Mouse (Mus musculus) hindbrain, embryonic 12.5 days (tissue): ENCODE measurements around the gene Mmp8. TPM values are rescaled to one million over a fixed set of nuclear protein-coding genes. Genes with fewer than 3 reads are reported as not detected.

ENCODE experiments used
- ATAC-seq: fragments of 200-750 bp; cut with Nextera tagmentation; 2 replicates; pipeline ENCODE4 v1.8.0; 2017; ENCODE audit warnings: moderate TSS enrichment; ENCODE audit not compliant: low FRiP score
- H3K27ac ChIP-seq: fragments of 300-500 bp; sonication (generic); 2 replicates; pipeline ENCODE4 v1.5.1; 2016; ENCODE audit warnings: mild to moderate bottlenecking
- H3K27me3 ChIP-seq: fragments of 300-500 bp; sonication (generic); 2 replicates; pipeline ENCODE4 v1.6.1; 2016; ENCODE audit warnings: mild to moderate bottlenecking
- H3K36me3 ChIP-seq: fragments of 300-500 bp; sonication (generic); 2 replicates; pipeline ENCODE4 v1.6.1; 2016; ENCODE audit warnings: mild to moderate bottlenecking
- H3K4me1 ChIP-seq: fragments of 300-500 bp; sonication (generic); 2 replicates; pipeline ENCODE4 v1.6.1; 2016
- H3K4me2 ChIP-seq: fragments of 300-500 bp; sonication (generic); replicated peaks from 2 replicates; pipeline ENCODE4 v1.6.1; 2016; ENCODE audit warnings: mild to moderate bottlenecking
- H3K4me3 ChIP-seq: fragments of 300-500 bp; sonication (generic); 2 replicates; pipeline ENCODE4 v1.5.1; 2016; ENCODE audit warnings: mild to moderate bottlenecking
- H3K9ac ChIP-seq: fragments of 300-500 bp; sonication (generic); 2 replicates; pipeline ENCODE4 v1.6.1; 2016; ENCODE audit warnings: mild to moderate bottlenecking, moderate library complexity
- H3K9me3 ChIP-seq: fragments of 300-500 bp; sonication (generic); replicated peaks from 2 replicates; pipeline ENCODE4 v1.6.1; 2016; ENCODE audit warnings: mild to moderate bottlenecking
- WGBS: fragments of 180-500 bp; shearing (Covaris S2); methylation state at CpG from one replicate; pipeline ENCODE4 v1.1.7; 2016; 5-methylcytosine and 5-hydroxymethylcytosine counted together
- polyA plus RNA-seq: library from polyadenylated mRNA; unstranded; fragments of >200 nt; fragmentation: Nextera tagmentation; extraction: Ambion mirVana; gene quantifications from 2 replicates; pipeline ENCODE4 v1.2.1, GENCODE M21; 2016

The Mmp8 gene
- 0.27 TPM in 1 of 2 replicates, not detected in the other for polyA plus RNA-seq

GRCm38 (mm10) chr9:7558221-7559017, at the start of gene Mmp8:
Gene Mmp8 (plus strand): TSS chr9:7558456.
- no peaks in the 10 kb centered on the region for H3K27me3 ChIP-seq
- no peaks in the 10 kb centered on the region for H3K9me3 ChIP-seq
- no peak within 1 kb of the TSS for H3K27ac ChIP-seq
- no peak within 1 kb of the TSS for H3K4me3 ChIP-seq
- ATAC-seq, result no peak
- H3K4me2 ChIP-seq, result no peak within 1 kb of the TSS
- 84% methylated on average over 8 of the region's 8 CpGs for WGBS
- no peaks in the 10 kb centered on the region for H3K4me1 ChIP-seq
- H3K36me3 ChIP-seq, result no peaks in the 10 kb centered on the region
- no peak within 1 kb of the TSS for H3K9ac ChIP-seq

GRCm38 (mm10) chr9:7509619-7510233, 48.5 kb upstream of the Mmp8 start:
- no peaks in the 10 kb centered on the region for H3K27me3 ChIP-seq

DNA sequence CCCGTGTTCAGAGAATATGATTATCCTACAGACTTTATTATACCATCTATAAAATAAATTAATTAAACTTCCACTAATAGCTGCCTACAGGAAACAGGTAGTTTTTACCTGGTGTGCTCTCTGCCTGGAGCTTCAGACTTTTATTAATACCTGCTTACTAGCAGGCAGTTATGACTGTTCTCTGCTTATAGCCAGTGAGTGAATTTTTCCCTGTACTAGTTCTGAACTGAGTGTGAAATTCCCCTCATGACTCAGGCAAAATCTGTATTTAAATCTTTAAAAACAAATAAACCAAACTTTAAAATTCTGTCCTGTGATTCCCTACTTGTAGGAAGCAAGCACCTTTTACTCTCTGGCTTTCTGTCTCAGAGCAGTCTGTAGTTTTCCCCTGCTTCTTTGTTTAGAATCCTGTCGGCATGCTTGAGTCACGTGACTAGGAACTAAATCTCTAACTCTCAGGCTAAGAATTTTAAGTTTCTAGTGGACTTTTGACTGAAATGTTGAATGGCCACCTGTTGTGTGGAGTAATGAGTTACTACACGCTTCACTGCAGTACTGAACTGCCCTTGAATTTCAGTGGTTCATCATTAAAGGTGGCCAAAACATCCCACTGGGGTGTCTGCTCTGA, 40.2 kb upstream of the Mmp8 start:
- Histone ChIP-seq H3K4me2 (no peak overlapping the region), H3K4me3 (no peak overlapping the region), H3K27me3 (no peaks in the 10 kb centered on the region), H3K36me3 (no peaks in the 10 kb centered on the region), H3K9me3 (no peaks in the 10 kb centered on the region), H3K9ac (no peak overlapping the region), H3K4me1 (no peaks in the 10 kb centered on the region), H3K27ac (no peak overlapping the region)
- ATAC-seq, result no peak
- WGBS, result 66% methylated on average over 4 of the region's 4 CpGs

More at GRCm38 (mm10) chr9:7509619-7510233, 48.5 kb upstream of the Mmp8 start:
- Histone ChIP-seq H3K4me3 (no peak overlapping the region), H3K36me3 (no peaks in the 10 kb centered on the region), H3K9me3 (no peaks in the 10 kb centered on the region), H3K9ac (no peak overlapping the region), H3K4me1 (no peaks in the 10 kb centered on the region), H3K27ac (no peak overlapping the region), H3K4me2 (no peak overlapping the region)
- WGBS, result 91% methylated on average over 10 of the region's 10 CpGs
- ATAC-seq, result no peak

GRCm38 (mm10) chr9:7526255-7526940, 31.9 kb upstream of the Mmp8 start:
- Histone ChIP-seq H3K36me3 (no peaks in the 10 kb centered on the region), H3K9me3 (no peaks in the 10 kb centered on the region), H3K27ac (no peak overlapping the region), H3K4me1 (no peaks in the 10 kb centered on the region), H3K9ac (no peak overlapping the region), H3K4me3 (no peak overlapping the region), H3K4me2 (no peak overlapping the region), H3K27me3 (no peaks in the 10 kb centered on the region)
- WGBS, result 71% methylated on average over 4 of the region's 4 CpGs
- ATAC-seq, result no peak

DNA sequence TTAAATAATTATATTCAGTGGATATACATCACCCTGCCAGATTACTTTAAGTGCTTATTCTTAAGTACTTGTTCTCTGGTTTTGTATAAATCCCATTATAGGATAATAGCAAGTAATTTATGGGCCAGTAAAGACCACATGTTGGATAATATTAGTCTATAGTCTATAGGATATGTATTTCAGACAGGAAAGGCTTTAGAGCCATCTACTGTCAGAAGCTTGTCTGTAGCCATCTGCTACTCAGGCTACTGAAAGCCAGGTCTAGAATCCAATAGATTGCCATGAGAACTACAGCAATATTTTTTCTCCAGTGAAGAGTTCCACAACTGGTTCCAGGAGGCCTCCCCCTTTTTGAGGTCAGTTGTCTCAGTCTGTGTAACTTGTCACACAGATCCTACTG, 15.5 kb upstream of the Mmp8 start:
- no peak overlapping the region for H3K4me3 ChIP-seq
- H3K27me3 ChIP-seq, result no peaks in the 10 kb centered on the region
- ATAC-seq, result no peak
- H3K4me2 ChIP-seq, result no peak overlapping the region
- H3K27ac ChIP-seq, result no peak overlapping the region
- H3K4me1 ChIP-seq, result no peaks in the 10 kb centered on the region
- H3K9ac ChIP-seq, result no peak overlapping the region
- no peaks in the 10 kb centered on the region for H3K36me3 ChIP-seq
- H3K9me3 ChIP-seq, result no peaks in the 10 kb centered on the region

- 76% methylated on average over 1 of the region's 1 CpGs for WGBS
- H3K9ac ChIP-seq, result no peak overlapping the region
- ATAC-seq, result no peak
- no peaks in the 10 kb centered on the region for H3K4me1 ChIP-seq
- no peaks in the 10 kb centered on the region for H3K27me3 ChIP-seq
- no peaks in the 10 kb centered on the region for H3K36me3 ChIP-seq
- H3K4me3 ChIP-seq, result no peak overlapping the region
- H3K9me3 ChIP-seq, result no peaks in the 10 kb centered on the region
- H3K4me2 ChIP-seq, result no peak overlapping the region
- no peak overlapping the region for H3K27ac ChIP-seq
Observed at GRCm38 (mm10) chr9:7544923-7545457, 13.3 kb upstream of the Mmp8 start.

GRCm38 (mm10) chr9:7545471-7545870, 12.8 kb upstream of the Mmp8 start:
- no peaks in the 10 kb centered on the region for H3K36me3 ChIP-seq
- no peak overlapping the region for H3K9ac ChIP-seq
- H3K9me3 ChIP-seq, result no peaks in the 10 kb centered on the region
- H3K4me1 ChIP-seq, result no peaks in the 10 kb centered on the region
- no peak for ATAC-seq
- 70% methylated on average over 1 of the region's 1 CpGs for WGBS
- H3K4me3 ChIP-seq, result no peak overlapping the region
- H3K27me3 ChIP-seq, result no peaks in the 10 kb centered on the region
- no peak overlapping the region for H3K4me2 ChIP-seq
- H3K27ac ChIP-seq, result no peak overlapping the region

DNA sequence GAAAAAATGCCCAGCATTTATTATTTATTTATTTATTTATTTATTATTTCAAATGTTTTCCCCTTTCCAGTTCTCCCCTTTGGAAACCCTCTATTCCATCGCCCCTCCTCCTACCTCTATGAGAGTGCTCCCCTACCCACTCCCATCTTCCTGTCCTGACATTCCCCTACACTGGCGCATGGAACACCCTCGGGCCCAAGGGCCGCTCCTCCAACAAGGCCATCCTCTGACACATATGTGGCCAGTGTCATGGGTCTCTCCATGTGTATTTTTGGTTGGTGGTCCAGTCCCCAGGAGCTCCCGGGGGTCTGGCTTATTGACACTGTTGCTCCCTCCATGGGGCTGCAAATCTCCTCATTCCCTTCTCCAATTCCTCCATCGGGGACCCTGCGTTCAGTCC, 12.3 kb upstream of the Mmp8 start:
- no peaks in the 10 kb centered on the region for H3K9me3 ChIP-seq
- WGBS, result 92% methylated on average over 7 of the region's 7 CpGs
- no peak overlapping the region for H3K9ac ChIP-seq
- H3K27ac ChIP-seq, result no peak overlapping the region
- no peaks in the 10 kb centered on the region for H3K27me3 ChIP-seq
- no peak overlapping the region for H3K4me2 ChIP-seq
- no peaks in the 10 kb centered on the region for H3K36me3 ChIP-seq
- no peaks in the 10 kb centered on the region for H3K4me1 ChIP-seq
- H3K4me3 ChIP-seq, result no peak overlapping the region
- ATAC-seq, result no peak

GRCm38 (mm10) chr9:7551943-7552342, 6.3 kb upstream of the Mmp8 start:
- no peaks in the 10 kb centered on the region for H3K4me1 ChIP-seq
- no peak overlapping the region for H3K9ac ChIP-seq
- H3K27me3 ChIP-seq, result no peaks in the 10 kb centered on the region
- no peak overlapping the region for H3K27ac ChIP-seq
- no peak overlapping the region for H3K4me3 ChIP-seq
- H3K9me3 ChIP-seq, result no peaks in the 10 kb centered on the region
- no peaks in the 10 kb centered on the region for H3K36me3 ChIP-seq
- no peak for ATAC-seq
- no peak overlapping the region for H3K4me2 ChIP-seq

DNA sequence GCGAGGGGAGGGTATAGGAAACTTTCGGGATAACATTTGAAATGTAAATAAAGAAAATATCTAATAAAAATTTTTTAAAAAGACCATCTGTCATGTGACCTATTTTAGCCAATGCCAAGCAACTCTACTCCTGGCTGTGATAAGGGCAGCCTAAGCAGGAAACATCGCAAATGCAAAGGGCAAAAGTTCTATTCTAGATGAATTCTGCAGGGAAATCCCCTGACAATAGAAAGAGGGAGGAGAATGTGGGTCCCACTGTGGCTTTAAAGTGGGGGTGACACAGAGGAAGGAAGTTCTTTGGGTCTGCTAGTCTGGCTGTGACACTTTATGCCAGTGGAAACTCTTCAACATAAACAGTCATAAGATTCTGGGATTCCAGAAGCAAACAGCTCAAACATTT, 4.7 kb upstream of the Mmp8 start:
- H3K27ac ChIP-seq, result no peak overlapping the region
- H3K27me3 ChIP-seq, result no peaks in the 10 kb centered on the region
- no peak for ATAC-seq
- no peaks in the 10 kb centered on the region for H3K36me3 ChIP-seq
- 84% methylated on average over 3 of the region's 3 CpGs for WGBS
- no peaks in the 10 kb centered on the region for H3K4me1 ChIP-seq
- no peak overlapping the region for H3K4me3 ChIP-seq
- H3K9ac ChIP-seq, result no peak overlapping the region
- no peak overlapping the region for H3K4me2 ChIP-seq
- H3K9me3 ChIP-seq, result no peaks in the 10 kb centered on the region

DNA sequence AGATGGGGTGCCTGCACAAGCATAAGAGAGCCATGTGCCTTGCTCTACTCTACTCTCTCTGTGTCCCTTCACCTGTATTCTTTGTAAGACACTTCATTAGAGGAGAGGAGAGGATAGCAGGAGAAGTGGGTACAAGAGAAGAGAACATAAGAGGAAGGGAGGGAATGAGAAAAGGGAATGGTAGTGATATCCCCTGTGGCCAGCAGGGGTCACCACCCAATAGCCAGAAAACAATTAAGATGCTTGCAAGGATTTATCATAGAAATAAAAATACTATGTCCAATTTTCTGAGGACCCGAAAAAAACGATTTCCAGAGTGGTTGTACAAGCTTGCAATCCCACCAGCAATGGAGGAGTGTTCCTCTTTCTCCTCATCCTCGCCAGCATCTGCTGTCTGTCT, 3.9 kb upstream of the Mmp8 start:
- H3K4me2 ChIP-seq, result no peak overlapping the region
- no peak overlapping the region for H3K4me3 ChIP-seq
- H3K27ac ChIP-seq, result no peak overlapping the region
- WGBS, result 36% methylated on average over 3 of the region's 3 CpGs
- H3K27me3 ChIP-seq, result no peaks in the 10 kb centered on the region
- no peaks in the 10 kb centered on the region for H3K4me1 ChIP-seq
- H3K9ac ChIP-seq, result no peak overlapping the region
- no peak for ATAC-seq
- H3K9me3 ChIP-seq, result no peaks in the 10 kb centered on the region
- no peaks in the 10 kb centered on the region for H3K36me3 ChIP-seq

GRCm38 (mm10) chr9:7560026-7560425, 1.8 kb downstream of the Mmp8 start:
- ATAC-seq, result no peak
- Histone ChIP-seq H3K36me3 (no peaks in the 10 kb centered on the region), H3K9me3 (no peaks in the 10 kb centered on the region), H3K9ac (no peak overlapping the region), H3K4me1 (no peaks in the 10 kb centered on the region), H3K27ac (no peak overlapping the region), H3K4me2 (no peak overlapping the region), H3K27me3 (no peaks in the 10 kb centered on the region), H3K4me3 (no peak overlapping the region)
- 70% methylated on average over 4 of the region's 4 CpGs for WGBS
